Mouse (Mus musculus) bone marrow macrophage, adult 2 months (primary cell): ENCODE measurements around the gene Krt18.

Source experiments
- CTCF ChIP-seq: IDR thresholded peaks from 2 replicates; pipeline ENCODE4 v1.5.1; 2012; ENCODE audit warnings: low read depth, mild to moderate bottlenecking, low read length, moderate library complexity
- POLR2A ChIP-seq: IDR thresholded peaks from 2 replicates; pipeline ENCODE4 v1.6.1; 2012; ENCODE audit warnings: mild to moderate bottlenecking, low read depth, low read length, borderline replicate concordance

- TF ChIP-seq POLR2A (no peak), CTCF (no peak)
Measured at GRCm38 (mm10) chr15:102026430-102026829, 1.6 kb upstream of the Krt18 start.
